Mouse (Mus musculus) CH12.LX (cell line): ENCODE measurements around the gene Glis1. TPM values are rescaled to one million over a fixed set of nuclear protein-coding genes. Genes with fewer than 3 reads are reported as not detected.

ENCODE experiments used
- DNase-seq: peaks from one replicate; pipeline ENCODE4 v3.0.0-alpha.2; 2013; ENCODE audit errors: extremely low read depth
- H3K27ac ChIP-seq: 2 replicates; pipeline ENCODE4 v1.5.1; 2012; ENCODE audit warnings: low read depth, mild to moderate bottlenecking, control low read depth, moderate library complexity; ENCODE audit not compliant: insufficient read depth
- H3K27me3 ChIP-seq: replicated peaks from 2 replicates; pipeline ENCODE3; 2012; ENCODE audit warnings: inconsistent platforms
- H3K36me3 ChIP-seq, 2 experiments: replicated peaks in 1 of 2; 2 replicates each; pipeline versions ENCODE3 to v1.6.1; 2012; ENCODE audit warnings: inconsistent platforms in 1 of 2, low read length in 1 of 2, mild to moderate bottlenecking in 1 of 2, mixed read lengths in 1 of 2, moderate library complexity in 1 of 2; ENCODE audit not compliant: control insufficient read depth in 1 of 2, insufficient read depth in 1 of 2
- H3K4me1 ChIP-seq, 2 experiments: 2 replicates each; pipeline ENCODE4 v1.6.1; 2012; ENCODE audit warnings: inconsistent platforms in 1 of 2, moderate library complexity in 1 of 2; ENCODE audit not compliant: insufficient read depth in 2 of 2, control insufficient read depth in 1 of 2
- H3K4me2 ChIP-seq: 2 replicates; pipeline ENCODE4 v1.6.1; 2012; ENCODE audit warnings: low read depth, mild to moderate bottlenecking, control low read depth; ENCODE audit not compliant: poor library complexity, insufficient read depth, severe bottlenecking
- H3K4me3 ChIP-seq, 3 experiments: fragments of 150-350 bp in 1 of 3; sonication (generic) in 1 of 3; replicated peaks in 1 of 3; 2 replicates each; pipeline versions ENCODE3 to v1.5.1; 2011 to 2012; ENCODE audit warnings: low read depth in 2 of 3, low read length in 2 of 3, mild to moderate bottlenecking in 2 of 3, moderate library complexity in 2 of 3, control low read depth in 1 of 3, improper control_type of control experiment in 1 of 3, inconsistent platforms in 1 of 3, mixed read lengths in 1 of 3; ENCODE audit not compliant: poor library complexity in 1 of 3
- H3K79me2 ChIP-seq: replicated peaks from 2 replicates; pipeline ENCODE4 v1.6.1; 2012; ENCODE audit warnings: mild to moderate bottlenecking, moderate library complexity; ENCODE audit not compliant: control insufficient read depth, poor library complexity, insufficient read depth, severe bottlenecking; ENCODE audit errors: extremely low read depth
- H3K9ac ChIP-seq: 2 replicates; pipeline ENCODE4 v1.6.1; 2012; ENCODE audit warnings: low read depth, mild to moderate bottlenecking, control low read depth, moderate library complexity; ENCODE audit not compliant: insufficient read depth
- H3K9me3 ChIP-seq: replicated peaks from 2 replicates; pipeline ENCODE3; 2012; ENCODE audit warnings: low read length, inconsistent platforms, mixed read lengths
- BHLHE40 ChIP-seq: IDR thresholded peaks from 2 replicates; pipeline ENCODE4 v1.6.1; 2011; ENCODE audit warnings: mild to moderate bottlenecking, low read depth, low read length, improper control_type of control experiment
- CHD2 ChIP-seq: IDR thresholded peaks from 2 replicates; pipeline ENCODE4 v1.6.1; 2011; ENCODE audit warnings: low read length, improper control_type of control experiment
- E2F4 ChIP-seq: IDR thresholded peaks from 2 replicates; pipeline ENCODE4 v1.6.1; 2011; ENCODE audit warnings: low read depth, low read length, improper control_type of control experiment; ENCODE audit not compliant: insufficient replicate concordance
- EP300 ChIP-seq: IDR thresholded peaks from 2 replicates; pipeline ENCODE4 v1.6.1; 2011; ENCODE audit warnings: low read length, improper control_type of control experiment
- GABPA ChIP-seq: IDR thresholded peaks from 2 replicates; pipeline ENCODE4 v1.6.1; 2012; ENCODE audit warnings: low read depth, low read length, improper control_type of control experiment, inconsistent platforms; ENCODE audit not compliant: insufficient replicate concordance
- HCFC1 ChIP-seq: IDR thresholded peaks from 2 replicates; pipeline ENCODE4 v1.6.1; 2012; ENCODE audit warnings: low read depth, mild to moderate bottlenecking, inconsistent platforms, low read length, improper control_type of control experiment
- IRF4 ChIP-seq: IDR thresholded peaks from 2 replicates; pipeline ENCODE4 v1.6.1; 2014; ENCODE audit warnings: low read depth, mild to moderate bottlenecking, inconsistent platforms, low read length, improper control_type of control experiment
- JUN ChIP-seq: IDR thresholded peaks from 2 replicates; pipeline ENCODE4 v1.6.1; 2011; ENCODE audit warnings: low read depth, mild to moderate bottlenecking, low read length, improper control_type of control experiment, moderate library complexity; ENCODE audit not compliant: insufficient read depth
- JUND ChIP-seq: conservative IDR thresholded peaks from 2 replicates; pipeline ENCODE4 v1.6.1; 2011; ENCODE audit warnings: low read depth, low read length, improper control_type of control experiment
- KAT2A ChIP-seq: IDR thresholded peaks from 2 replicates; pipeline ENCODE4 v1.6.1; 2012; ENCODE audit warnings: low read length, improper control_type of control experiment, inconsistent platforms; ENCODE audit not compliant: insufficient replicate concordance
- MAFK ChIP-seq: IDR thresholded peaks from 2 replicates; pipeline ENCODE4 v1.6.1; 2011; ENCODE audit warnings: low read length, improper control_type of control experiment; ENCODE audit not compliant: insufficient replicate concordance
- MAZ ChIP-seq: IDR thresholded peaks from 2 replicates; pipeline ENCODE4 v1.6.1; 2012; ENCODE audit warnings: low read depth, mild to moderate bottlenecking, inconsistent platforms, low read length, improper control_type of control experiment, moderate library complexity
- MEF2A ChIP-seq: IDR thresholded peaks from 2 replicates; pipeline ENCODE4 v1.6.1; 2014; ENCODE audit warnings: low read depth, mild to moderate bottlenecking, inconsistent platforms, low read length, improper control_type of control experiment, borderline replicate concordance
- MXI1 ChIP-seq: IDR thresholded peaks from 2 replicates; pipeline ENCODE4 v1.6.1; 2011; ENCODE audit warnings: mild to moderate bottlenecking, low read depth, low read length, improper control_type of control experiment
- NELFE ChIP-seq: IDR thresholded peaks from 2 replicates; pipeline ENCODE4 v1.6.1; 2011; ENCODE audit warnings: low read depth, low read length, improper control_type of control experiment
- PAX5 ChIP-seq: IDR thresholded peaks from 2 replicates; pipeline ENCODE4 v1.6.1; 2012; ENCODE audit warnings: low read length, inconsistent platforms, mixed read lengths
- TCF12 ChIP-seq: IDR thresholded peaks from 2 replicates; pipeline ENCODE4 v1.6.1; 2014; ENCODE audit warnings: low read depth, mild to moderate bottlenecking, inconsistent platforms, low read length, improper control_type of control experiment
- UBTF ChIP-seq: IDR thresholded peaks from 2 replicates; pipeline ENCODE4 v1.6.1; 2012; ENCODE audit warnings: low read depth, mild to moderate bottlenecking, inconsistent platforms, low read length, improper control_type of control experiment, moderate library complexity
- USF2 ChIP-seq: conservative IDR thresholded peaks from 2 replicates; pipeline ENCODE4 v1.6.1; 2011; ENCODE audit warnings: low read depth, low read length, improper control_type of control experiment
- ZC3H11A ChIP-seq: IDR thresholded peaks from 2 replicates; pipeline ENCODE4 v1.6.1; 2012; ENCODE audit warnings: low read depth, mild to moderate bottlenecking, inconsistent platforms, low read length, improper control_type of control experiment
- ZKSCAN1 ChIP-seq: IDR thresholded peaks from 2 replicates; pipeline ENCODE4 v1.6.1; 2012; ENCODE audit warnings: low read depth, inconsistent platforms, low read length, improper control_type of control experiment, borderline replicate concordance
- ZNF384 ChIP-seq: IDR thresholded peaks from 2 replicates; pipeline ENCODE4 v1.6.1; 2012; ENCODE audit warnings: low read depth, low read length, improper control_type of control experiment, inconsistent platforms
- dilution Hi-C: fragments of 300-500 bp; cut with MboI; formaldehyde crosslinking; loops from 2 replicates; pipeline ENCODE4 v1.14.3; 2020; ENCODE audit warnings: low sequenced_read_pairs; ENCODE audit not compliant: extremely low pct_unique_long_range_greater_than_20kb, extremely low pct_ligation_motif_present
- in situ Hi-C: fragments of 300-500 bp; cut with MboI; formaldehyde crosslinking; loops from 3 replicates; pipeline ENCODE4 v1.14.3; 2019; ENCODE audit warnings: low sequenced_read_pairs, low pct_ligation_motif_present, low pct_unique_long_range_greater_than_20kb, mixed read lengths
- polyA plus RNA-seq: library from polyadenylated mRNA; unstranded; fragments of >175 nt; gene quantifications from 2 replicates; pipeline ENCODE4 v1.2.1, GENCODE M21; 2012; ENCODE audit warnings: low read depth; ENCODE audit not compliant: insufficient read length
- total RNA-seq, 2 experiments: library from RNA; depleted of rRNA; stranded (reverse); fragments of 300-350 nt in 1 of 2; fragments of >200 nt in 1 of 2; gene quantifications; 2 replicates each; pipeline ENCODE4 v1.2.3; 2012 to 2014

Gene Glis1
- total and polyA plus RNA-seq, 3 experiments = 0.08 to 2.2 (median 0.17) TPM

DNA sequence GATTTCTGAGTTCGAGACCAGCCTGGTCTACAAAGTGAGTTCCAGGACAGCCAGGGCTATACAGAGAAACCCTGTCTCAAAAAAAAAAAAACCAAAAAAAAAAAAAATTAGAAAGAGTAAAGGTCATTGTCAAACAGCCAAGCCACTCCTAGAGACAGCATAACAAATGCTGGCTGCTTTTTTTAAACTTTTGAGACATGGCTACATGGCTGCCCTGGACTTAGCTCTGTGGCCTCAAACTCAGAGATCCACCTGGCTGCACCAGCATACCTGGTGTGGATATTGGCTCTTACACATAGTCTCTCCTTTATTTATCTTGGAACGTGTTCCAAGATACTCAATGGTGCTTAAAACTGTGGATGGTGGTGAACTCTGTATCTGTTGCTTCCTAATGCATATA lies 46.1 kb upstream of the Glis1 start:
- Histone ChIP-seq H3K9me3 (no peaks in the 10 kb centered on the region), H3K36me3 (peaks cover 71 to 89% of the 10 kb centered on the region in 2 experiments), H3K27ac (no peak overlapping the region), H3K4me2 (no peak overlapping the region), H3K4me3 (no peak overlapping the region), H3K79me2 (no peaks in the 10 kb centered on the region; the same call in 1 of the 2 replicates), H3K4me1 (no peaks in the 10 kb centered on the region), H3K27me3 (no peaks in the 10 kb centered on the region), H3K9ac (no peak overlapping the region)
- in situ Hi-C loops (no loop called here), dilution Hi-C loops (no loop called here)
- TF ChIP-seq CHD2 = no peak
- TF ChIP-seq USF2 = no peak
- TF ChIP-seq TCF12 = no peak
- no peak for TF ChIP-seq MAFK
- no peak for TF ChIP-seq KAT2A
- TF ChIP-seq BHLHE40 = no peak
- no peak for TF ChIP-seq EP300
- TF ChIP-seq ZC3H11A = no peak
- no peak for TF ChIP-seq JUN
- TF ChIP-seq HCFC1 = no peak
- no peak for TF ChIP-seq NELFE
- no peak for TF ChIP-seq MXI1
- no peak for DNase-seq

DNA sequence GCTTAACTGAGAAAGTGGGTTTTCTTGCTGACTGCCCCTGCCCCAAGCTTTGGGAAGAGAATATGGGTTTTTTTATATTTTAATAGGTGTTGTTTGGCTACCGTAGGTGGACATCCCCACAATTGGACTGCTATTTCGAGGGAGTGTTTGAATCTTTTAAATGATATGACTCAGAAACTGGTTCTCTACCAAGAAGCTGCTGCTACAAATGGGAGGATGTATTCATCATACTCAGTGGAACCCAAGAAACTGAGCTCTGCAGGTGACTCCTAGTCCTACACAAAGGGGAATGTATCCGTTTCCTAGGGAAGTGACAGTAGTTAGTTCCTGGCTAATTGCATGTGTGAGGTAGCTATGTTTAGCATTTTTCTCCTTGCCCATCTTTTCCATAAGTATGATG lies 45.0 kb upstream of the Glis1 start:
- dilution Hi-C loops = no loop called here
- no peaks in the 10 kb centered on the region for H3K9me3 ChIP-seq
- DNase-seq = no peak
- no peak overlapping the region for H3K4me2 ChIP-seq
- no peaks in the 10 kb centered on the region for H3K4me1 ChIP-seq
- no peaks in the 10 kb centered on the region; the same call in 1 of the 2 replicates for H3K79me2 ChIP-seq
- no peak overlapping the region for H3K27ac ChIP-seq
- in situ Hi-C loops = no loop called here
- TF ChIP-seq ZC3H11A (no peak), MAZ (no peak), ZNF384 (no peak), PAX5 (no peak), IRF4 (no peak), MEF2A (no peak), JUND (no peak), EP300 (no peak), BHLHE40 (no peak), GABPA (no peak), ZKSCAN1 (no peak), UBTF (no peak), E2F4 (no peak)
- TF ChIP-seq, all 38 proteins: peak for 0
- Histone ChIP-seq H3K27me3 (no peaks in the 10 kb centered on the region), H3K9ac (no peak overlapping the region), H3K4me3 (no peak overlapping the region), H3K36me3 (peaks cover 68 to 93% of the 10 kb centered on the region in 2 experiments)
